Mouse (Mus musculus) liver, adult 2 months (tissue): ENCODE data around the gene Map4k1. TPM values are rescaled to one million over a fixed set of nuclear protein-coding genes. Genes with fewer than 3 reads are reported as not detected.

Experiments used
- DNase-seq: peaks from one replicate; pipeline ENCODE4 v3.0.0-alpha.2; 2011; ENCODE audit warnings: low read depth, low spot score; ENCODE audit errors: extremely low read depth
- H3K27ac ChIP-seq: fragments of 200-500 bp; replicated peaks from 2 replicates; pipeline ENCODE4 v1.5.1; 2012; ENCODE audit warnings: low read depth, mild to moderate bottlenecking, control low read depth, inconsistent platforms, low read length; ENCODE audit not compliant: insufficient read depth
- H3K27me3 ChIP-seq: fragments of 200-500 bp; 2 replicates; pipeline ENCODE4 v1.6.1; 2012; ENCODE audit warnings: mild to moderate bottlenecking, moderate library complexity, low read length, inconsistent platforms; ENCODE audit not compliant: control insufficient read depth, insufficient read depth
- H3K36me3 ChIP-seq: fragments of 200-500 bp; 2 replicates; pipeline ENCODE4 v1.6.1; 2012; ENCODE audit warnings: low read length, inconsistent platforms; ENCODE audit not compliant: control insufficient read depth, insufficient read depth
- H3K4me1 ChIP-seq: fragments of 200-500 bp; 2 replicates; pipeline ENCODE4 v1.6.1; 2011; ENCODE audit warnings: low read length; ENCODE audit not compliant: control insufficient read depth, insufficient read depth
- H3K4me3 ChIP-seq: fragments of 200-500 bp; 2 replicates; pipeline ENCODE4 v1.5.1; 2011; ENCODE audit warnings: low read depth, mild to moderate bottlenecking, control low read depth, low read length, moderate library complexity; ENCODE audit not compliant: insufficient read depth
- H3K79me2 ChIP-seq: fragments of 200-500 bp; 2 replicates; pipeline ENCODE4 v1.6.1; 2012; ENCODE audit warnings: inconsistent platforms, mild to moderate bottlenecking, low read length, moderate library complexity; ENCODE audit not compliant: control insufficient read depth, insufficient read depth
- H3K9ac ChIP-seq: fragments of 200-500 bp; 2 replicates; pipeline ENCODE4 v1.6.1; 2012; ENCODE audit warnings: low read depth, mild to moderate bottlenecking, control low read depth, inconsistent platforms, low read length
- CTCF ChIP-seq: fragments of 200-500 bp; IDR thresholded peaks from 2 replicates; pipeline ENCODE4 v1.5.1; 2011; ENCODE audit warnings: low read depth, low read length, control low read depth
- POLR2A ChIP-seq: fragments of 200-500 bp; IDR thresholded peaks from 2 replicates; pipeline ENCODE4 v1.6.1; 2011; ENCODE audit warnings: low read length, control low read depth; ENCODE audit not compliant: insufficient read depth; ENCODE audit errors: extremely low read depth
- WGBS: fragments of 180-500 bp; shearing (Covaris S2); methylation state at CpG from one replicate; pipeline ENCODE4 v1.1.7; 2018; 5-methylcytosine and 5-hydroxymethylcytosine counted together
- polyA plus RNA-seq: library from polyadenylated mRNA; depleted of rRNA; stranded (reverse); fragments of >200 nt; gene quantifications from 2 replicates; pipeline ENCODE4 v1.2.3, GENCODE M21; 2012
- total RNA-seq: library from RNA; depleted of rRNA; stranded (reverse); fragments of >200 nt; gene quantifications from 2 replicates; pipeline ENCODE4 v1.2.3, GENCODE M21; 2014

The Map4k1 gene
- total and polyA plus RNA-seq, 2 experiments: 0.18 to 1.5 TPM

GRCm38 (mm10) chr7:29023514-29023913 lies 41.7 kb downstream of the Map4k1 start:
- Histone ChIP-seq H3K27me3 (peaks cover 14% of the 10 kb centered on the region), H3K4me1 (no peaks in the 10 kb centered on the region), H3K4me3 (no peak overlapping the region), H3K79me2 (no peaks in the 10 kb centered on the region), H3K27ac (no peak overlapping the region), H3K36me3 (no peaks in the 10 kb centered on the region), H3K9ac (no peak overlapping the region)
- TF ChIP-seq CTCF (no peak), POLR2A (no peak)
- WGBS: 75% methylated on average over 8 of the region's 8 CpGs
- DNase-seq: no peak

- WGBS: 81% methylated on average over 7 of the region's 7 CpGs
- DNase-seq: no peak
- Histone ChIP-seq H3K36me3 (no peaks in the 10 kb centered on the region), H3K27me3 (no peaks in the 10 kb centered on the region), H3K4me3 (no peak overlapping the region), H3K27ac (no peak overlapping the region), H3K9ac (no peak overlapping the region), H3K79me2 (no peaks in the 10 kb centered on the region), H3K4me1 (no peaks in the 10 kb centered on the region)
- TF ChIP-seq CTCF: no peak
- no peak for TF ChIP-seq POLR2A
Measured at GRCm38 (mm10) chr7:29025566-29025965, 43.7 kb downstream of the Map4k1 start.

- Histone ChIP-seq H3K79me2 (no peaks in the 10 kb centered on the region), H3K27me3 (no peaks in the 10 kb centered on the region), H3K4me1 (no peaks in the 10 kb centered on the region), H3K36me3 (no peaks in the 10 kb centered on the region), H3K4me3 (no peak overlapping the region), H3K9ac (no peak overlapping the region), H3K27ac (no peak overlapping the region)
- no peak for DNase-seq
- TF ChIP-seq CTCF (no peak), POLR2A (no peak)
- WGBS: 82% methylated on average over 5 of the region's 5 CpGs
Measured at GRCm38 (mm10) chr7:29026195-29026594, 44.3 kb downstream of the Map4k1 start.

- Histone ChIP-seq H3K36me3 (no peaks in the 10 kb centered on the region), H3K9ac (no peak overlapping the region), H3K27me3 (no peaks in the 10 kb centered on the region), H3K4me1 (no peaks in the 10 kb centered on the region), H3K79me2 (no peaks in the 10 kb centered on the region), H3K27ac (no peak overlapping the region), H3K4me3 (no peak overlapping the region)
- WGBS: 86% methylated on average over 4 of the region's 4 CpGs
- DNase-seq: no peak
- TF ChIP-seq CTCF (no peak), POLR2A (no peak)
Measured at GRCm38 (mm10) chr7:29026811-29027210, 45.0 kb downstream of the Map4k1 start.

- no peak overlapping the region for H3K9ac ChIP-seq
- H3K4me1 ChIP-seq: no peaks in the 10 kb centered on the region
- no peak overlapping the region for H3K27ac ChIP-seq
Measured at GRCm38 (mm10) chr7:29028761-29029160, 46.9 kb downstream of the Map4k1 start.

GRCm38 (mm10) chr7:29029690-29030656 lies 48.1 kb downstream of the Map4k1 start:
- H3K27me3 ChIP-seq: no peaks in the 10 kb centered on the region
- no peak overlapping the region for H3K4me3 ChIP-seq
- no peak overlapping the region for H3K9ac ChIP-seq
- no peaks in the 10 kb centered on the region for H3K4me1 ChIP-seq
- TF ChIP-seq CTCF: no peak
- no peak for TF ChIP-seq POLR2A
- 86% methylated on average over 14 of the region's 14 CpGs for WGBS
- H3K79me2 ChIP-seq: no peaks in the 10 kb centered on the region
- no peaks in the 10 kb centered on the region for H3K36me3 ChIP-seq
- DNase-seq: no peak
- H3K27ac ChIP-seq: no peak overlapping the region

More at GRCm38 (mm10) chr7:29028761-29029160, 46.9 kb downstream of the Map4k1 start:
- Histone ChIP-seq H3K36me3 (no peaks in the 10 kb centered on the region), H3K79me2 (no peaks in the 10 kb centered on the region), H3K27me3 (no peaks in the 10 kb centered on the region), H3K4me3 (no peak overlapping the region)
- DNase-seq: no peak
- no peak for TF ChIP-seq CTCF
- no peak for TF ChIP-seq POLR2A
- 81% methylated on average over 6 of the region's 6 CpGs for WGBS
